Mouse (Mus musculus) inflammation-experienced regulatory T-cells, adult 6 months (primary cell): ENCODE data around the gene Sult6b2. TPM values are rescaled to one million over a fixed set of nuclear protein-coding genes. Genes with fewer than 3 reads are reported as not detected.

Experiments
- ATAC-seq: one replicate; pipeline ENCODE4 v1.8.0; 2017
- polyA plus RNA-seq, 3 experiments: library from polyadenylated mRNA; unstranded; fragments of 100-300 nt; shearing (Covaris generic); gene quantifications; one replicate each; pipeline ENCODE4 v1.2.1; 2017

Sult6b2 gene
- polyA plus RNA-seq, 3 experiments from 2014 or later, result not detected

DNA sequence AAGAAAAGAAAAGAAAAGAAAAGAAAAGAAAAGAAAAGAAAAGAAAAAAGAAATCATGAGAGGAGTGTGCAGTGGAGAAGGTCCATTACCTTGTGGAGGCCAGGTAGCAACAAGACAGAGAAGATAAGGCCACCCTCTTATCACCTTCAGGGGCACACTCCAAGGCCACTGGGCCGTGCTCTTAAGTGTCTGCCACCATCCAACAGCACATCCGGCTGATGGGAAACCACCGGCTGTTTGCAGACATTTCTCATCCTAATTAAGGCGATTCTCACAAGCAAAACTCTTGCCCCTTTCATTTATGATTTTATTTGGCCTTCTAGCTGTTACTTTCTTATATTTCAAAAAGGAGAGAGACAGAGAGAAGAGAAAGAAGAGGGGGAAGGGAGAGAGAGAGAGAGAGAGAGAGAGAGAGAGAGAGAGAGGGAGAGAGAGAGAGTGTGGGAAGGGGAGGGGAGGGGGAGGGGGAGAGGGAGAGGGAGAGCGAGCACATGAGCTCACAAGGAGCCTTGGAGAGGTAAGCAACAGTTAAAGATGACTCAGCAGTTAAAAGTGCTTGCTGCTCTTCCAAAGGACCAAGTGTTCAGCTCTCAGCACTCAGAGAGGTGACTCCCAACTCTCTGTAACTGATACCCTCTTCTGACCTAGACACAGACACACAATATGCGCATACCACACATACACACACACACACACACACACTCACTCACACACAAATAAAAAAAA is 5.2 kb upstream of the Sult6b2 start:
- peak; percentile 78 for ATAC-seq

DNA sequence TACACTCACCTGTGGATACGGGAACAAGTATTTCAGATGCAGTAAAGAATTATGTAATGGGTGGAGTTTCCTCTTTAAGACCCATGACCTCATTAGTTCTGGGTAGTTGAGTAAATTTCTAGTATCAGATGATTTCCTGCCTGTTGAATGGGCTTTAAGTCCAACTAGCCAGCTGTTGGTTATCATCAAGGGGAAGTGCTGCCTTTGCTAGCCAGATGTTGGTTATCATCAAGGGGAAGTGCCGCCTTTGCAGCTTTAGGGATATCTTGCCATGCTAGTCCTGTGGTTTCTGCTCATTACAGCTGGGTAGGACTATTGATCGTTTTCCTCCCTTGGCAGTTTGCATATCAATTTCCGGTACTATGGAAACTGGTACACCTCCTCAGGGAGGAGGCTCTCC is 2.0 kb upstream of the Sult6b2 start:
- no peak for ATAC-seq

DNA sequence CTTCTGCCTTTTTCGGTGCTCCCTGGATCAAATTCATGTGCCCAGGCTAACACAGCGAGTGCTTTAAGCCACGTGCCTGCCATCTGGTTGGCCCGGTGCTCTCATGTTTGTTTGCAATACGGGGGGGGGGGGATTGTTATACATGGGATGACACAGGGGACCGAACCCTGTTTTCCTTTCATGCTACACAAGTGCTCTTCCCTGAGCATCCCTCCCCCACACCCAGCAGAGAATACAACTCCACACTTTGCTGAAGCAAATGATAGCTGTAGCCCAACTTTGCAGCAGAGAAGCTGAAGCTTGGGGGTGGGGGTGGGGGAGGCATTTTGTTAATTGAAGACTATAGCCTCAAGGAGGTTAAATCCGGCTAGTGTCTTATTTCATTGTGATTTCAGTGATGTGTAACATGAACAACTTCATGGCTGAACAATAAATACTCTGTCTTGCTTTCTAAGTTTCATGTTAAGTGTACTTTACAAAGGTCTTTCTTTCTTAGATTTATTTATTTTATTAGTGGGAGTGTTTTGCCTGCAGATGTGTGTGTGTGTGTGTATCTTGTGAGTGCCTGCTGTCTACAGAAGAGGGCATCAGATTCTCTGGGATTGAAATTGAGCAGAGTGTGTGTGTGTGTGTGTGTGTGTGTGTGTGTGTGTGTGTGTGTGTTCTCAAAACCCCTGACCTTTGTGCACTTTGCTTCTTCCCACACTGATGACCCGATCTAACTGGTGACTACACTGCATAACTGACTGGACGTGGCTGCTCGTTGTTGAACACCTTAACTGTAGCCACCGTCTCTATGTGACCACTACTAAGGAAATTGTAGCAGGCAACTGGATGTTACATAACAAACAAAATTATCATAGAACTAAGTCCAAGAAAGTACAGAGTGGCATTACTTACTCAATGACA is 1.4 kb downstream of the Sult6b2 start:
- ATAC-seq, result no peak

DNA sequence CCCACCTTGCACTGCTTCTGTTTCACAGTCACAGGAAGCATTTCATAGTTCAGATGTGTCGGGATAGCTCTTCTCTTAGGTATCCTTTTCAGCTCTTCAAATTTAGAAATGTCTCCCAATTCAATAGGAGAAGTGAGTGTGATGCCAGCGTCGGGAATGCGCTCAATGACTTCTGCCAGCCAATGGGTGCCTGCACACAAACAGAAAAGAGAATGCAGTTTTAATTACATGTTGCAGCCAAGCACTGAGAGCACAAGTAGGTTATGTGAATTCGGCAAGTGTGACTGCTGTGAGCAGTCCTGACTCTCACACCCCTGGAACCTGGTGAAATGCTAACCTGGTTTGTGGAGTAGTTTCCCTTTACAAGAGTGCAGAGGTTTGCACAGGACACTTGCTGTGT is 2.6 kb downstream of the Sult6b2 start:
- no peak for ATAC-seq

DNA sequence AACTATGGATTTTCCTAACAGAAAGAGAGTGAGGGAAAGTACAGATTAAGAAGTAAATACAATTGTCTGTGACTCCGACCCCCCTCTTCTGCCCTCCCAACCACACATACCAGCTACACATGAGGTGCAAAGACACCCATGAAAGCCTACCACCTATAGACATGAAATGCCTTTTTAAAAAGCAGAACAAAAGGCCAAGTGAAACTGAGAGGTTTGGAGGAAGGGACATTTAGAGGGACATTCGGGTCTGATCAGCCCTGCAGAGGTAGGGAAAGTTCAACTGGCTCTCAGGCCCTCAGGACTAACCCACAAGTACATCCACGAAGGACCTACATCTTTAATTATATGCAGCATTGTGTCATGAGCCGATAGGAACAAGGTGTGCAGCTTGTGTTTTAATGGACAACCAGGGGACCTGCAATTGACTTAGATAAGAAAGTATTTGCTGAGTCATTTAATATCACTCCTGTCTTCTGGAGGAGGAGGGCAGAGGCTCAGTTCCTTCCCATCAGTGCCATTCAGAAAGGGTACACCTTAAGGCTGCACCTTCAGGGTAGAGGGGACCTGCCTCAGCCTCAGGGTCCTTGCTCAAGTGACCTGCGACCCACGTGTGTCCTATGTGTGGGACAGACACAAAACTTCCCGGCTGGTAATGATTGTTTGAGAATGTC is 4.5 kb downstream of the Sult6b2 start:
- ATAC-seq, result no peak

DNA sequence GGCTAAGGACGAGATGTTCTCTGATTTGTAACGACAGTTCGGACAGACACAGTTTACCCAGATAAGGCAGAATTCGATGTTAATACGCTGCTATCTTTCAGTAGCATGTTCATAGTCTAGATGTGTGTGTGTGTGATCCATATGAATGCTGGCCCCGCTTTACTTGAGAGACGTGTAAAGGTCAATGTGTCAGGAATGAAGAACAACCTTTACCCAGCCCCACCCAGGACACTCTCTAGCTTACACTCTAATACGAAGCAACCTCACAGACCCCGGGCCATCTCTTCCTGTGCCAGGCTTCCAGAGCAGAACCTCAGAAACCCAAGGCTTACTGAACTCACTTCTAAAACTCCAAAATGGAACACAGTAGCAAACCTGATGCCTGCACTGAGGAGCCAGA is 5.5 kb downstream of the Sult6b2 start:
- no peak for ATAC-seq

DNA sequence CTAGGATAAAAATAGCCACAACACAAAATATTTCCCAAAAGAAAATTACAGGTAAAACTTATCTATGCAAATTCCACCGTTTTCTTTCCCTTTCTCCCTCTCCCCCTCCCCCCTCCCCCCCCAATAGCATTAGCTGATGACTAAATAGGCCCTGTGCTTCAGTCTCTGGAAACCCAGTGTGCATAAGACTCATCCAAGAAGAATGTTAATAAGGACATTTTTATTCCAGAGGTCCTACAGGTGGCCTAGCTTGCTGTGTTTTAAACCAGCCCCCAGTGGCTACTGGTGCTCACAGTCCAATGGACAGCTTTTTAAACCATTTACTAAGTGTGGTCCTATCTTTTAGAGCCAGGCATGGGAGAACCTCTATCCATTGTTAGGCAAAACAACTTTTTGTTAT is 6.3 kb downstream of the Sult6b2 start:
- no peak for ATAC-seq

DNA sequence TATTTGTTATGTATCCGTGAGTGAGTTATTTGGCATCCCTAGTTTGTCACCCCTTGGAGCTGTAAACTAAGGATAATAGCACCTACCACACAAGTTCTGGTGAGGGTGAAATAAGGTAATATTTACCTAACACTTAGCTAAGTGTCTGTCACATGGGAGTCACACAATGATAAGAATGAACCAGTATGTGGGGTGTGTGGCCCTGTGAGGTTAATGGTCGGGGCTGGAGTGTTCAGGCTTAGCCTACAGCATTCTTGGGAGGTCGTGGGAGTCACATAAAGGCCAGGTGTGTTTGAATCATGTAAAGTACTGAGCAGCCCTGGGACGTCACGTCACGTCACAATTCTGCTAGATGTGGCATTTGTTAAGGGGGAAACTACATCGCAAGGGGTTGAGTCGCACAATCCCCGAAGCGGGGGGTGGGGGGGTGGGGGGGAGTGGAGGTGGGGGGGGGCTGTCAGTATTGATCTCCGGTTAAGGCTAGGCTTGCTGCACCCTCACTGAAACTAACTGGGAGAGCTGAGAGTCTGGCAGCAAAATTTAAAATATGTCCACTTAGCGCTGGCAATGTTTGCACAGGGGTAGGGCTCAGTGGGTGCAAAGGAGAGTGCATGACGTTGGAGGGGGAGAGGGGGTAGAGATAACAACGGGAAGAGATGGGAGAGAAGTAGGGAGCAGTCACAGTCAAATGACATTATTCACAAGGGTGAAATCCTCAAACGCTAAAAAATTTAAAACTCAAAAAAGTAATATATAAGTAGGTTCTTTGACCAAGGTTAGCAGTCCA is 8.5 kb downstream of the Sult6b2 start:
- no peak for ATAC-seq

DNA sequence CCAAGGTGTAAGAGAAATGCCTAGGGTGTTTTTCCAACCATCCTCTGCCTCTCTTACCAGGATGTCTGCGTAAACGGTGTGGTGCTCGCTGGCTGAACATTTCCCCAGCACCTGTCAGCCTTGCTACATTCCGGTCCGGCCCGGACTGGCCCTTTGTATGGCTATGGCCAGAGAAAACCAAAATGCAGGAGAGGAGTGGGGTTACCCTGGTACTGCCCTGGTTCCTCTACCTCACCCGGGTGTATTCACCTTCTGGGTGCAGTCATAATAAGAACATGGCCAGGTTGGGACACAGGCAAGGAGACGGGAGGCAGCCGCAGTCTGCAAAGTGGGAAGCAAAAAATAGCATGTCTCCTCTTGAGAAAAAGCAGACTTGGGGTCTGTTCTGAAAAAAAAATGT is 9.2 kb downstream of the Sult6b2 start:
- ATAC-seq, result no peak

DNA sequence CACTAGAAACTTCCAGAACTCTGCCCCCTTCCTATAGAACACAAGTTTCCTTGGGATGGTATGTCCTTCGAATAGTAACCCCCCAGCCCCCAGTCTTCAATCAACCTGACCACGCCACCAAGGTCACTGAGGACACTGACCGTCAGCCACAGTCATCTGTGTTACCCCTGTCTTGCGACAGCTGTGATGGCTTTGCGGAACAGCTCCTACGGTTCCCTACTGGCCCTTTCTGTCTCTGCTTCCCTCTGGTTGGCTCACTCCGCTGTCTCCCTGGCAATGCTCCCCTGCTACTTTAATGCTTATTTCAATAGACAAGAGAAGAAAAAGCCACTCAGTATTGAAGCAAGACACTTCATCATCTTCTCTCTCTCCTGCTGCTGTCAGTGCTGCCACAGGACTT is 10.8 kb downstream of the Sult6b2 start:
- no peak for ATAC-seq

DNA sequence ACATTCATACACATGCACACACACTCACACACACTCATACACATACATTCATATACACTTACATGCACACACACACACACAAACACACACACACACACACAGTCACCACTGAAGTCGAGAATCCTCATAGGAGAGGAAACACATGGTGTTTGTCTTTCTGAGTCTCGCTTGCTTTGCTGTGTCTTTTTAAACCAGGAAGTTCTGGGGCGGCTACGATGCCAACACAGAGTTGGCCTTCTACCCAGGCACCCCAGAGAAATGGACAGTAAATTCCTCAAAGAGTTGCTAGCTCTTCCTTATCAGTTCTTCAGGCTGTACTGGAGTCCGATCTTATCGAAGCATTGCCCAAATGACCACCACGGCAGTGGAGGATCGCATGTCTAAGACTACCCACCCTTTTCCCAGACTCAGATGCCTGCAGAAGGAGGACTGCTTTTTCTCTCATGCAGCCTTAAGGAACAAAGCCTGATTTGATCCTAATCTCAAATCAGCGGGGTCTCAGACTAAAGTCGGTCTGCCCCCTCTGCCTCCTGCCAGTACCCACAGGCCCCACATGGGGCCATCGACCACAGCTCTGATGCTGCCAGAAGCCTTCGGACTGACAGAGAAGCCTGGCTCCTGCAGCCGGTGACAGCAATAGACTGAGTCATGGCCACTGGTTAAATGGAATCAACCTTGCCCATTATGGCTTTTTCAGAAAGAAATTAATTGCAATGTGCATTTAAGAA is 11.9 kb downstream of the Sult6b2 start:
- no peak for ATAC-seq

DNA sequence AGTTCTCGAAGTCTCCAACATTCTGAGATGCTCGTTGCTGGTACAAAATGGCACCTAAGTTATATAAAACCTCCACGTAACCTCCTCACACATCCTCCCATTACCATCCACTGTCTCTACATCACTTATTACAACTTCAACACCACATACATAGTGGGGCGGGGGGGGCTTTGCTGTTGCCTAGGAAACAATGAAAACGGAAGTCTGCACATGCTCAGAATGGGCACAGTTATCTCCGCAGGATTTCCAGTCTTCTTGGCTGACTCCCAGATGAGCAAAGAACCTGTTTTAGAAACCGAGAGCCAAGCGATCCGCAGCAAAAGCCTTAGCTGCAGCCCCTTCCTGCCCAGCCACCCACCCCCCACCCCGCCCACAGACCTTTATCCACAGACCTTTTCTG is 14.6 kb downstream of the Sult6b2 start:
- ATAC-seq, result no peak

DNA sequence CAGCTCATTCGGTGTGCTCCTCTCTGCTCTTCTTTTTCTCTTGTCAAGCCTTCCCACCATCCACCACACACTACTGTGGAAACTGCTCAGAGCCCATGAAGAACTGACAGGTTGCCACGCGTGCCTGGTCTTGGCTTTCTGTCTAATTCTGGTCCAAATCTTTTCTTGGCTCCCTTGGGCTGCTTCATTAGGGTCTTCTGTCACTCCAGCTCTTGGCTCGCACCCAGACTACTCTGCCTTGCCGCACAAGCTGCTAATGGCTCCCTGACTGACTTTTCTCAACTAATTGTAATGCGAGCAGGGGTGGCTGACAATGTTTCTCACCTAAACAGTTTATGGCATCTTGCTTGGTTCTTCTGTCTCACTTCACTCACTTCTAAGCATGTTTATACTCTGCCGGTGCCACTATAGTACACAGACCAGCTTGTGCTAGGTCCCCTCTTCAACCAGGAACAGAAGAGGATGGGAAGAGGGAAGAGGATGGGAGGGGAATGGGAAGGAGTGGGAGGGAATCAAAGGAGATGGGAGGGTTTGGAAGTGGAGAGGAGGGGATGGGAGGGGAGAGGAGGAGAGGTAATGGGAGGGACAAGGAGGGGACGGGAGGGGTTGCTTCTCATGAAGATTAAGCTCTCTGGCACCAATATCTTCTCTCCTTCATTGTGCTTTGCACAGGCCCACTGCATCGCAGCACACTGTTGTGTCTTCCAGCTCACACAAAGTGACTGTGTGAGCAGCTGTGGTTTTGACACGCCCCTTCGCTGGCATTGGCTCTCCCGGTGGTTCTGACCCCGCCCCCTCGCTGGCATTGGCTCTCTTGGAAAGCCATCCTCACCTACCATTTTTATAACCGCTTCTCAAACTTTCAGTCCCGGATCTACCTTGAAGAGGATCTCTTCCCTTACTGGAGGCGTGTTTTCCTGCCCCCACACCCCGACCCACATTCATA is 16.0 kb downstream of the Sult6b2 start:
- ATAC-seq, result no peak

DNA sequence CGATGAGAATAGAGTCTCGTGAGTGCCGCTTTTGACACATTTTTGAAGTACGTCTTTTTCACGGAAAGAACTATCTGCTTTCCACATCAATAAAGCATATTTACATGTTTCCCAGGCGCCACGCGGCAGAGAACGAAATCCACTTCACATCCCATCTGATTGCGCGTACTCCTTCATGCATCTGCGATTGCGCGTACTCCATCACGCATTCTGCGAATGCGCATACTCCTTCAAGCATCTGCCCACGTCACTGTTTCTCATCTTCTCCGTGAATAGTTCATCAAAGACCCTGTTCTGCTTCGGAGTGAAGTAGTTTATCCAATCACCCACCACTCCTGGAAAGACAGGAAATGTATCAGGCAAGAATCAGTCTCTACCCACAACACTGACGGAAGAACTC is 18.2 kb downstream of the Sult6b2 start:
- ATAC-seq, result no peak

DNA sequence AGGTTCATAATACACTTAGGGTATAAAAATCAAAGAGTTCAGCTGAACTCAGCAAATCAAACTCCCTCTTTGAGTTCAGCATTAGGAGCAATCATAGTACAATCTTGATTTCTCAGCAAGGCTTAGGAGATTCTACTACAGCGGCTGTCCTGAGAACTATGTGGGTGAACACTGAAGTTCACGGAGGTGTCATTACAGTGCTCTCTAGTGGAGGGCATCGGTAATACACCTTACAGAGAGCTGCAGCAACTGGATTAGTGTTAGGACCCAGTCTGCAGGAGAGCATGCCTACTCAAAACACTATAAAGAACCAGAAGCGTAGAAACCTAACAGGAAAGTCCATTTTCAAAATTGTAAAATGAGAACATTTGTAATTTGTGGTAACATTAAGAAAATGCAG is 19.0 kb downstream of the Sult6b2 start:
- peak; percentile 92 for ATAC-seq

DNA sequence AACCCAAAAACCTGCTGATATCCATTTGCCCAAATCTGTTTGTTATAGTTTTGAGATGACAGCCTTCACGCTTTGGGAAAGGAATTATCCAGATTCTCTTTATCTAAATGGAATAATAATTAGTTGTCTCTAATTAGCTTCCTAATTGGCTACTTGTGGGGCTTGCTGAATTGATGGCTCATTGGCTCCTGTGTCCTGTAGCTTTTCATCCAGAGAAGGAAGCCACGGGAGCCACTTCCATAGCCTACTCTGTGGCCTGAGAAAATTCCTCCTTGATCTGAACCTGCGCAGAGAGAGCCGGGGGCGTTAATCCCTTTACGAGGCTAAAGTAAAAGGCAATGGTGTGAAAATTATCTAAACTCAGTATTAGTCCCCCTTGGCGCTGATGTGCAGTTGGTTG is 23.0 kb downstream of the Sult6b2 start:
- no peak for ATAC-seq

DNA sequence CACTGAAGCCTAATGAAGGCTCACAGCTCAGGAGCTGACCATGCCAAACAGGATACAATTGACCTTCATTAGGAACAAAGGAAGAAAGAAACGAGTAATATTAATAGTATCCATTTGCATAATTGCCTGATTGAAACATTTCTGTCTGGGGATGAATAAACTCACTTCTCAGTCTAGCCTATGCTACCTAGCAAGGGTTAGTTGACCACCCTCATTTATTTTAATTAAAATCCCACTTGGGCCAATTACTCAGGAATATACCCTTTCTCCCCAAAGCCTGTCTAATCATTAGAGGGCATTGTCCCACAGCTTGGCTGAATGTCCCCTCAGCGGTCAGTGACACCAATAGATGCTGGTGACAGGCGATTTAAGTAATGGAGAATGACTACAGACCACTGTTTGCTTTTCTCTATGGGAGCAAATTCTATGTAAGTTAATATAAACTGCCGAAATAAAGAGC is 23.7 kb downstream of the Sult6b2 start:
- no peak for ATAC-seq

DNA sequence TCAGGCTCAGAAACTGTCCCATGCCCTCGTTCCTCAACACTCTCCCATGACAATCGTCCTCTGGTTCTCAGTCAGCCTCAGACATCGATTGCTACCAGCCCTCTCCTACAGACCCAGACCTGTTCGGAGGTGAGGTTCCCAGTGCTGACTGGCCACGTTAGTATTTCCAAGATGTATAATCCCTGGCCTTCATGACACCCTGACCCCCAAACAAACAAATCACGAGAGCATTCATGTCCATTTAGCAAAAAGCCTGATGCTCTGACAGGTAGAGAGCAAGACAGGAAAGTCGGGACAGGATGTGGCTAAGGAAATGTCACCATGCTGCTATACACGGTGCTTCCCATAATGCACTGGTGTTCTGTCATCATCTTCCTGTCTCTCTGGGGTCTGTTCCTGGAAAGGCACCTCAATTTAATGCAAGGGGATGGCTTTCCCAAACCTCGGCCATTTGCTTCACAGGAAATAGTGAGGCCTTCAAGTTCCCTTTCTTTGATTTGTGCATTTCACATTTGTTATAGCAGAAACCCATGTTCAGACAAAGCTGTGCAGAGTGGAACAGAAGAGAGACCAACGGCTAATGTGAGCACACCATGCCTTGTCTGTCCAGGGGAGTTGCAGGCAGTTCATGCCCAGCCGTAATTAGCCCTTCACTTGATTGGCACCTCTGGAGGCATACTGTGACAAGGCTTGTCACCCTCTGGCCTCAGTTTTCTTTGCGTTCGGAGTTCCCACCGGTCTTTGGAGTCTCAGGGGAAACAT is 24.3 kb downstream of the Sult6b2 start:
- peak; percentile 96 for ATAC-seq

DNA sequence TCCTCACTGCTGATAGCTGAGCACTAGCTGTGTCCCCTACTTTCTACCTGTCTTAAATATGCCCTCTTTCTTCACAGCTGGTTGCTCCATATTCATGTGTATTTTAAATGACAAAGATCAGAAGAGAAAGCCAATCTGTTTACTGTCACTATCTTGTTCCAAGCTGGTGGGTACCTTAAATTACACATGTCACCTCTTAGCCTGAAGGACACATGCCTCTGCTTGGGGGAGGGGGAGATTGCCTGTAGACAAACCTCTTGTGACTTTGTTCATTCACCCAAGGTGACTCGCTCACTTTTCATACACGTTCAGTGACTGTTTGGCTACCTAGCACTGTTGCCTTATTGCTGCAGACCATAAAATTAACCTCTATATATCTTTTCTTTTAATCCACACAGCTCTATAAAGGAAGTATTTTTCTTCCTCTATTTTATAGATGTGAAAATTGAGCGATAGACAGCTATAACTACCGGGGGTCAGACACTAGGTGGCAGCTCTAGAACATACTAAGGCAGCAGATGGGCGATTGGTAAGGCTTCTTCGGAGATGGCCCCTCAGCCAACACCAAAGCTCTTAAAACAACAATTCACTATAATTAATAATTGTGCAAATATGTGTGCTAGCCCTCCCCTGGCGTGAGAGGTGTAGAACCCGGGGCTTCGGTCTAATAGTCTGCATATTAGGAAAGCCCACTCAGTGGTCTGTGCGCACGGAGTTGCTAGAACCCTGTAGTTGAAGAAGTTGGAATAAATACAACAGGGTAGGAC is 25.1 kb downstream of the Sult6b2 start:
- ATAC-seq, result peak; percentile 59
